Mouse (Mus musculus): ENCODE results near the gene Acap1. TPM values are rescaled to one million over a fixed set of nuclear protein-coding genes. Genes with fewer than 3 reads are reported as not detected.
A peak's percentile ranks its signal among the peaks of the same experiment; 100 is the strongest.

The Acap1 gene
- polyA plus RNA-seq, 1 experiment from 2014 or later, result 3.6 TPM

- 54% methylated on average over 9 of the region's 9 CpGs for WGBS
- H3K4me3 ChIP-seq (ENCODE audit: control insufficient read depth in 1 of 2, insufficient read depth in 1 of 2, low read depth in 1 of 2, low read length in 2 of 2), result no peak overlapping the region
Observed at GRCm38 (mm10) chr11:69884240-69884639, 11.1 kb downstream of the Acap1 start.

GRCm38 (mm10) chr11:69883527-69884151, 11.7 kb downstream of the Acap1 start:
- H3K9ac ChIP-seq (ENCODE audit: low read length), result no peak overlapping the region
- no peak overlapping the region for H3K4me3 ChIP-seq (ENCODE audit: control insufficient read depth in 1 of 2, insufficient read depth in 1 of 2, low read depth in 1 of 2, low read length in 2 of 2)
- H3K9me3 ChIP-seq (ENCODE audit: control insufficient read depth, low read length), result no peaks in the 10 kb centered on the region
- H3K4me1 ChIP-seq (ENCODE audit: control insufficient read depth in 2 of 2, insufficient read depth in 2 of 2, low read length in 2 of 2), result peaks cover 22 to 26% of the 10 kb centered on the region in 2 experiments
- no peaks in the 10 kb centered on the region for H3K36me3 ChIP-seq (ENCODE audit: control insufficient read depth, insufficient read depth, low read length)
- ATAC-seq (ENCODE audit: insufficient number of reproducible peaks, insufficient read depth, low FRiP score, low read depth), result no peak
- no peaks in the 10 kb centered on the region for H3K27me3 ChIP-seq (ENCODE audit: control insufficient read depth, insufficient read depth, low read length)
- WGBS, result 85% methylated on average over 8 of the region's 8 CpGs
- no peak overlapping the region for H3K4me2 ChIP-seq (ENCODE audit: low read length)
- peak overlapping the region in 1 of 2 experiments; percentile 53; a peak in 1 of 4 replicates for H3K27ac ChIP-seq (replicated peaks in 1 of 2; ENCODE audit: control insufficient read depth in 1 of 2, insufficient read depth in 1 of 2, low read depth in 2 of 2, low read length in 2 of 2)

More at GRCm38 (mm10) chr11:69884240-69884639, 11.1 kb downstream of the Acap1 start:
- 0 out of 2 replicates have a peak overlapping the region, but pooled peaks have one; percentile 3 for H3K4me2 ChIP-seq (ENCODE audit: low read length)
- peaks cover 21 to 22% of the 10 kb centered on the region in 2 experiments for H3K4me1 ChIP-seq (ENCODE audit: control insufficient read depth in 2 of 2, insufficient read depth in 2 of 2, low read length in 2 of 2)
- H3K9ac ChIP-seq (ENCODE audit: low read length), result no peak overlapping the region
- H3K27ac ChIP-seq (replicated peaks in 1 of 2; ENCODE audit: control insufficient read depth in 1 of 2, insufficient read depth in 1 of 2, low read depth in 2 of 2, low read length in 2 of 2), result peak overlapping the region; percentile 12 to 53; a peak in 1 of 4 replicates
- H3K9me3 ChIP-seq (ENCODE audit: control insufficient read depth, low read length), result no peaks in the 10 kb centered on the region
- H3K36me3 ChIP-seq (ENCODE audit: control insufficient read depth, insufficient read depth, low read length), result no peaks in the 10 kb centered on the region
- ATAC-seq (ENCODE audit: insufficient number of reproducible peaks, insufficient read depth, low FRiP score, low read depth), result no peak
- no peaks in the 10 kb centered on the region for H3K27me3 ChIP-seq (ENCODE audit: control insufficient read depth, insufficient read depth, low read length)

- Histone ChIP-seq H3K4me2 (ENCODE audit: low read length) (no peak overlapping the region), H3K36me3 (ENCODE audit: control insufficient read depth, insufficient read depth, low read length) (no peaks in the 10 kb centered on the region)
- 63% methylated on average over 4 of the region's 4 CpGs for whole genome bisulfite sequencing
Observed at GRCm38 (mm10) chr11:69883066-69883465, 12.3 kb downstream of the Acap1 start.

GRCm38 (mm10) chr11:69881787-69882670, 13.3 kb downstream of the Acap1 start:
- Histone ChIP-seq H3K4me3 (ENCODE audit: control insufficient read depth in 1 of 2, insufficient read depth in 1 of 2, low read depth in 1 of 2, low read length in 2 of 2) (peak overlapping the region; percentile 59 to 69), H3K36me3 (ENCODE audit: control insufficient read depth, insufficient read depth, low read length) (no peaks in the 10 kb centered on the region), H3K9ac (ENCODE audit: low read length) (peak overlapping the region; percentile 79), H3K9me3 (ENCODE audit: control insufficient read depth, low read length) (no peaks in the 10 kb centered on the region), H3K4me1 (ENCODE audit: control insufficient read depth in 2 of 2, insufficient read depth in 2 of 2, low read length in 2 of 2) (peaks cover 22 to 31% of the 10 kb centered on the region in 2 experiments), H3K27ac (replicated peaks in 1 of 2; ENCODE audit: control insufficient read depth in 1 of 2, insufficient read depth in 1 of 2, low read depth in 2 of 2, low read length in 2 of 2) (peak overlapping the region; percentile 91), H3K27me3 (ENCODE audit: control insufficient read depth, insufficient read depth, low read length) (no peaks in the 10 kb centered on the region), H3K4me2 (ENCODE audit: low read length) (peak overlapping the region; percentile 86)
- 57% methylated on average over 21 of the region's 21 CpGs for WGBS
- no peak for ATAC-seq (ENCODE audit: insufficient number of reproducible peaks, insufficient read depth, low FRiP score, low read depth)

More at GRCm38 (mm10) chr11:69883066-69883465, 12.3 kb downstream of the Acap1 start:
- H3K4me3 ChIP-seq (ENCODE audit: control insufficient read depth in 1 of 2, insufficient read depth in 1 of 2, low read depth in 1 of 2, low read length in 2 of 2), result no peak overlapping the region
- peaks cover 22 to 26% of the 10 kb centered on the region in 2 experiments for H3K4me1 ChIP-seq (ENCODE audit: control insufficient read depth in 2 of 2, insufficient read depth in 2 of 2, low read length in 2 of 2)
- no peaks in the 10 kb centered on the region for H3K9me3 ChIP-seq (ENCODE audit: control insufficient read depth, low read length)
- ATAC-seq (ENCODE audit: insufficient number of reproducible peaks, insufficient read depth, low FRiP score, low read depth), result no peak
- H3K27ac ChIP-seq (replicated peaks in 1 of 2; ENCODE audit: control insufficient read depth in 1 of 2, insufficient read depth in 1 of 2, low read depth in 2 of 2, low read length in 2 of 2), result no peak overlapping the region
- H3K27me3 ChIP-seq (ENCODE audit: control insufficient read depth, insufficient read depth, low read length), result no peaks in the 10 kb centered on the region
- no peak overlapping the region for H3K9ac ChIP-seq (ENCODE audit: low read length)

- Histone ChIP-seq H3K27ac (replicated peaks in 1 of 2; ENCODE audit: control insufficient read depth in 1 of 2, insufficient read depth in 1 of 2, low read depth in 2 of 2, low read length in 2 of 2) (peak within 1 kb of the TSS; percentile 91), H3K9me3 (ENCODE audit: control insufficient read depth, low read length) (no peaks in the 10 kb centered on the region), H3K27me3 (ENCODE audit: control insufficient read depth, insufficient read depth, low read length) (no peaks in the 10 kb centered on the region), H3K4me1 (ENCODE audit: control insufficient read depth in 2 of 2, insufficient read depth in 2 of 2, low read length in 2 of 2) (peaks cover 22 to 36% of the 10 kb centered on the region in 2 experiments), H3K9ac (ENCODE audit: low read length) (peak within 1 kb of the TSS; percentile 79), H3K4me3 (ENCODE audit: control insufficient read depth in 1 of 2, insufficient read depth in 1 of 2, low read depth in 1 of 2, low read length in 2 of 2) (peak within 1 kb of the TSS; percentile 59 to 69), H3K4me2 (ENCODE audit: low read length) (peak within 1 kb of the TSS; percentile 86), H3K36me3 (ENCODE audit: control insufficient read depth, insufficient read depth, low read length) (no peaks in the 10 kb centered on the region)
- WGBS, result under 1% methylated on average over 46 of the region's 46 CpGs
- ATAC-seq (ENCODE audit: insufficient number of reproducible peaks, insufficient read depth, low FRiP score, low read depth), result peak; percentile 88
Observed at GRCm38 (mm10) chr11:69880853-69881603, 14.3 kb downstream of the Acap1 start, which contains the start of gene Kctd11. Gene Kctd11, minus strand, starts transcription at chr11:69881406.

- no peaks in the 10 kb centered on the region for H3K9me3 ChIP-seq (ENCODE audit: control insufficient read depth, low read length)
- H3K4me1 ChIP-seq (ENCODE audit: control insufficient read depth in 2 of 2, insufficient read depth in 2 of 2, low read length in 2 of 2), result peaks cover 25 to 36% of the 10 kb centered on the region in 2 experiments
- under 1% methylated on average over 18 of the region's 18 CpGs for WGBS
Observed at GRCm38 (mm10) chr11:69880506-69880852, 14.9 kb downstream of the Acap1 start.

GRCm38 (mm10) chr11:69879711-69880110, 15.6 kb downstream of the Acap1 start:
- Histone ChIP-seq H3K4me3 (ENCODE audit: control insufficient read depth in 1 of 2, insufficient read depth in 1 of 2, low read depth in 1 of 2, low read length in 2 of 2) (peak overlapping the region; percentile 59 to 69), H3K9ac (ENCODE audit: low read length) (peak overlapping the region; percentile 79), H3K36me3 (ENCODE audit: control insufficient read depth, insufficient read depth, low read length) (no peaks in the 10 kb centered on the region), H3K27me3 (ENCODE audit: control insufficient read depth, insufficient read depth, low read length) (no peaks in the 10 kb centered on the region), H3K27ac (replicated peaks in 1 of 2; ENCODE audit: control insufficient read depth in 1 of 2, insufficient read depth in 1 of 2, low read depth in 2 of 2, low read length in 2 of 2) (no peak overlapping the region), H3K9me3 (ENCODE audit: control insufficient read depth, low read length) (no peaks in the 10 kb centered on the region), H3K4me2 (ENCODE audit: low read length) (peak overlapping the region; percentile 86), H3K4me1 (ENCODE audit: control insufficient read depth in 2 of 2, insufficient read depth in 2 of 2, low read length in 2 of 2) (peaks cover 25 to 36% of the 10 kb centered on the region in 2 experiments)
- 55% methylated on average over 15 of the region's 15 CpGs for WGBS
- ATAC-seq (ENCODE audit: insufficient number of reproducible peaks, insufficient read depth, low FRiP score, low read depth), result no peak

More at GRCm38 (mm10) chr11:69880506-69880852, 14.9 kb downstream of the Acap1 start:
- Histone ChIP-seq H3K9ac (ENCODE audit: low read length) (peak overlapping the region; percentile 79), H3K27ac (replicated peaks in 1 of 2; ENCODE audit: control insufficient read depth in 1 of 2, insufficient read depth in 1 of 2, low read depth in 2 of 2, low read length in 2 of 2) (peak overlapping the region; percentile 91), H3K4me2 (ENCODE audit: low read length) (peak overlapping the region; percentile 86), H3K27me3 (ENCODE audit: control insufficient read depth, insufficient read depth, low read length) (no peaks in the 10 kb centered on the region), H3K36me3 (ENCODE audit: control insufficient read depth, insufficient read depth, low read length) (no peaks in the 10 kb centered on the region), H3K4me3 (ENCODE audit: control insufficient read depth in 1 of 2, insufficient read depth in 1 of 2, low read depth in 1 of 2, low read length in 2 of 2) (peak overlapping the region; percentile 59 to 69)
- peak; percentile 54 for ATAC-seq (ENCODE audit: insufficient number of reproducible peaks, insufficient read depth, low FRiP score, low read depth)
